Mouse (Mus musculus): ENCODE data around the gene 4930469K13Rik. TPM values are rescaled to one million over a fixed set of nuclear protein-coding genes. Genes with fewer than 3 reads are reported as not detected.

4930469K13Rik gene
- total and polyA plus RNA-seq, 2 experiments from 2014 or later, result 0.66 TPM; not detected in 1

DNA sequence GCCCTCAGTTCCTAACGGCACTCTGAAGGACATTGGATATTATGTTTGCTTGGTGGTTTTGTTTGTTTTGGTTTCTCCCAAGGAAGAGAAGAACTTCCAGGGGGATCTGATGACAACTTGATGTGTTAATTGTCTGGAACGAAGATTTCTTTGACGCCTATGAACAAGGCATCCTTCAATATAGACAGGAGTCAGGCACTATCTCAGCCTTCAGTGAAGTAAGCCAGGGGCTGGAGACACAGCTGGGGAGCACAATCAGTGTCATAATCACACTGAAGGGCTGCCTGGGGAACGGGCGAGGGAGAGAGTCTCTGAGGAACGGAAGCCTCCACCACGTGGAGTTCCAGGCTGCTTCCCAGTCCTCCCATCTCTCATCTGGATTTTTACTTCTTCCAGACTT is 26.5 kb upstream of the 4930469K13Rik start:
- Histone ChIP-seq H3K4me1 (ENCODE audit: insufficient read depth, low read length) (no peaks in the 10 kb centered on the region), H3K9me3 (ENCODE audit: low read length) (no peaks in the 10 kb centered on the region), H3K9ac (replicated peaks; ENCODE audit: low read length, poor library complexity, severe bottlenecking) (no peak overlapping the region), H3K4me2 (ENCODE audit: low read depth, low read length, poor library complexity, severe bottlenecking) (no peak overlapping the region), H3K4me3 (ENCODE audit: low read depth, low read length) (no peak overlapping the region), H3K36me3 (ENCODE audit: insufficient read depth, low read length) (no peaks in the 10 kb centered on the region), H3K27me3 (ENCODE audit: insufficient read depth, low read length) (no peaks in the 10 kb centered on the region), H3K27ac (ENCODE audit: low read depth, low read length) (no peak overlapping the region)
- ATAC-seq (ENCODE audit: low FRiP score) (no peak), DNase-seq (ENCODE audit: low spot score) (no peak)
- 69% methylated on average over 7 of the region's 7 CpGs for WGBS
- no peak for TF ChIP-seq CTCF (IDR thresholded peaks at IDR 0.05)

DNA sequence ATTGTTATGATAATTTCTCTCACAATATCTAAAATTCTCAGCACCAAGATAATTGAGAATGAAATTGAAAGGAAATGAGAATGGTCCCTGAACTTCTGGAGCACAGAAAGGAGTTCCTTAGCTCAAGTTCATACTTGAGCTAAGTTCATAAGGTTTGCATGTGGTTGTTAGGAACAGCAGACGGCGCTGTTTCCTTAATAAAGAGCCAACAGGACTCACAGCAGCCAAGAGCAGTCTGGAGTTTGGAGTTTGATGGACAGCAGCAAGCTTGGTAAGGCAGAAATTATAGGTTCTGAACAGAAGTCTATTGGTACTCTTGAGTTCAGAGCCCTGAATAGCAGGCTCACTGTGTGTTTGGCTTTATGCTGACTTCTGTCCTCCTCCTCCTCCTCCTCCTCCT is 24.8 kb upstream of the 4930469K13Rik start:
- no peaks in the 10 kb centered on the region for H3K9me3 ChIP-seq (ENCODE audit: low read length)
- ATAC-seq (ENCODE audit: low FRiP score), result no peak
- H3K4me1 ChIP-seq (ENCODE audit: insufficient read depth, low read length), result no peaks in the 10 kb centered on the region
- H3K4me2 ChIP-seq (ENCODE audit: low read depth, low read length, poor library complexity, severe bottlenecking), result no peak overlapping the region
- no peak overlapping the region for H3K27ac ChIP-seq (ENCODE audit: low read depth, low read length)
- peak; percentile 91 for TF ChIP-seq CTCF (IDR thresholded peaks at IDR 0.05)
- H3K9ac ChIP-seq (replicated peaks; ENCODE audit: low read length, poor library complexity, severe bottlenecking), result no peak overlapping the region
- WGBS, result 17% methylated on average over 2 of the region's 2 CpGs
- H3K4me3 ChIP-seq (ENCODE audit: low read depth, low read length), result no peak overlapping the region
- H3K36me3 ChIP-seq (ENCODE audit: insufficient read depth, low read length), result no peaks in the 10 kb centered on the region
- DNase-seq (ENCODE audit: low spot score), result peak; percentile 82
- H3K27me3 ChIP-seq (ENCODE audit: insufficient read depth, low read length), result no peaks in the 10 kb centered on the region

DNA sequence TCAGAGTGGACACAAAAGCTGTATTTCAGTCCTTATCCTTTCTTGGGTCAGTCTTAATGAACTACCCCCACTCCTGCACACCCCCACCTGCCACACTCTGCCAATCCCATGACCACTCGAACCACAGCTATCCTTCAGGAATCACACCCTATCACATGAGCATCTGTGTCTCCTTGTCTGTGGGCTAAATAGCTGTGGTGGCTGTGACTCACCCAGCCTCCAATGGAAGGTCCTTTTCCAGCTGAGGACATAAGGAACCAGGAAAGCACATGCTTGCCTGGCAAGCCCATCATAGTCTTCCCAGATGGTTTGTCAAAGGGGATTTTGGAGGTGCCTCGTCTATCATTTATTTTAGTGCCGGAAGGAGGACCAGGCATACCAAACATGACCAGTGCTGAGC is 20.0 kb upstream of the 4930469K13Rik start:
- H3K36me3 ChIP-seq (ENCODE audit: insufficient read depth, low read length), result no peaks in the 10 kb centered on the region
- TF ChIP-seq CTCF (IDR thresholded peaks at IDR 0.05), result no peak
- no peak overlapping the region for H3K4me2 ChIP-seq (ENCODE audit: low read depth, low read length, poor library complexity, severe bottlenecking)
- H3K4me3 ChIP-seq (ENCODE audit: low read depth, low read length), result no peak overlapping the region
- H3K9ac ChIP-seq (replicated peaks; ENCODE audit: low read length, poor library complexity, severe bottlenecking), result no peak overlapping the region
- H3K4me1 ChIP-seq (ENCODE audit: insufficient read depth, low read length), result no peaks in the 10 kb centered on the region
- ATAC-seq (ENCODE audit: low FRiP score), result no peak
- no peaks in the 10 kb centered on the region for H3K9me3 ChIP-seq (ENCODE audit: low read length)
- no peak for DNase-seq (ENCODE audit: low spot score)
- H3K27ac ChIP-seq (ENCODE audit: low read depth, low read length), result no peak overlapping the region
- 87% methylated on average over 3 of the region's 3 CpGs for WGBS
- no peaks in the 10 kb centered on the region for H3K27me3 ChIP-seq (ENCODE audit: insufficient read depth, low read length)

DNA sequence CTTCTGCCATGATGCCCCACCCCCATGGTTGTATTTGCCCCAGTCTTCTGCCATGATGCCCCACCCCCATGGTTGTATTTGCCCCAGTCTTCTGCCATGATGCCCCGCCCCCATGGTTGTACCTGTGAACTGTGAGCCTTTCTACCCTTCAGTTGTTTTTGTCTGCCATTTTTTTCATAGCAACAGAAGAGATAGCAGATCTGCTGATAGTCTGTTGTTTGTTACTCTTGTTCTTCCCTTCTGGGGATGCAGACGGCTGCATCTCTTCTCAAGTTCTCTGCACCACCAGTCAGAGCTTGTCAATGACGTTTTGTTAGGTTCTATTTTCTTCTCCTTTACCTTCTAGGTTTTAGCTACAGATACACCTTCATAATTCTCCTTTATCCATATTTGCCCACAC is 19.2 kb upstream of the 4930469K13Rik start:
- no peaks in the 10 kb centered on the region for H3K27me3 ChIP-seq (ENCODE audit: insufficient read depth, low read length)
- H3K9me3 ChIP-seq (ENCODE audit: low read length), result no peaks in the 10 kb centered on the region
- H3K27ac ChIP-seq (ENCODE audit: low read depth, low read length), result no peak overlapping the region
- H3K36me3 ChIP-seq (ENCODE audit: insufficient read depth, low read length), result no peaks in the 10 kb centered on the region
- H3K4me1 ChIP-seq (ENCODE audit: insufficient read depth, low read length), result peaks cover 2% of the 10 kb centered on the region; the same call in 1 of the 2 replicates
- no peak for TF ChIP-seq CTCF (IDR thresholded peaks at IDR 0.05)
- DNase-seq (ENCODE audit: low spot score) (no peak), ATAC-seq (ENCODE audit: low FRiP score) (no peak)
- H3K9ac ChIP-seq (replicated peaks; ENCODE audit: low read length, poor library complexity, severe bottlenecking), result no peak overlapping the region
- no peak overlapping the region for H3K4me3 ChIP-seq (ENCODE audit: low read depth, low read length)
- WGBS, result 89% methylated on average over 3 of the region's 3 CpGs
- H3K4me2 ChIP-seq (ENCODE audit: low read depth, low read length, poor library complexity, severe bottlenecking), result no peak overlapping the region

DNA sequence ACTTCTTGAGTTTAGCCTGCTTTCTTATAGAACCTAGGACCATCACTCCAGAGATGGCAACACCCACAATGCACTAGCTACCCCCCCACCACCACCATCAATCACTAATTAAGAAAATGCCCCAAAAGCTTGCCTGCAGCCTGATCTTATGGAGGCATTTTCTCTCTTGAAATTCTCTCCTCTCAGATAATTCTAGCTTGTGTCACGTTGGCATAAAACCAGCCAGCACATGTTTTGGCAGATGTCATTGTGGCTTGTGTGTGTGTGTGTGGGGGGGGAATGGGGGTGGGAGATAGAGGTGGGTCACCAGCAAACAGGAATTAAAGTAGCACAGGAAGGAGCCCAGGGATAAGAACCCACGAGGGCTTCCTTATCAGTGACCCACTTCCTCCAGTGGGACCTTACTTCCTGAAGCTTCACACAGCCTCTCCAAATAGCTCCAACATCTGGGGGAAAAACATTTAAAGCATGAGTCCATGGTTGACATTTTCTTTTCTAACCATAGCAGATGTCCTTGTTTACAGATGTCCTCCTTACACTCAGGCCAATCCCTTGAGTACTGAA is 18.3 kb upstream of the 4930469K13Rik start:
- H3K9me3 ChIP-seq (ENCODE audit: low read length), result no peaks in the 10 kb centered on the region
- H3K9ac ChIP-seq (replicated peaks; ENCODE audit: low read length, poor library complexity, severe bottlenecking), result no peak overlapping the region
- ATAC-seq (ENCODE audit: low FRiP score) (no peak), DNase-seq (ENCODE audit: low spot score) (no peak)
- WGBS, result 75% methylated on average over 2 of the region's 2 CpGs
- no peak for TF ChIP-seq CTCF (IDR thresholded peaks at IDR 0.05)
- H3K4me1 ChIP-seq (ENCODE audit: insufficient read depth, low read length), result peaks cover 2% of the 10 kb centered on the region; the same call in 1 of the 2 replicates
- H3K27ac ChIP-seq (ENCODE audit: low read depth, low read length), result no peak overlapping the region
- H3K27me3 ChIP-seq (ENCODE audit: insufficient read depth, low read length), result no peaks in the 10 kb centered on the region
- H3K36me3 ChIP-seq (ENCODE audit: insufficient read depth, low read length), result no peaks in the 10 kb centered on the region
- no peak overlapping the region for H3K4me3 ChIP-seq (ENCODE audit: low read depth, low read length)
- no peak overlapping the region for H3K4me2 ChIP-seq (ENCODE audit: low read depth, low read length, poor library complexity, severe bottlenecking)

DNA sequence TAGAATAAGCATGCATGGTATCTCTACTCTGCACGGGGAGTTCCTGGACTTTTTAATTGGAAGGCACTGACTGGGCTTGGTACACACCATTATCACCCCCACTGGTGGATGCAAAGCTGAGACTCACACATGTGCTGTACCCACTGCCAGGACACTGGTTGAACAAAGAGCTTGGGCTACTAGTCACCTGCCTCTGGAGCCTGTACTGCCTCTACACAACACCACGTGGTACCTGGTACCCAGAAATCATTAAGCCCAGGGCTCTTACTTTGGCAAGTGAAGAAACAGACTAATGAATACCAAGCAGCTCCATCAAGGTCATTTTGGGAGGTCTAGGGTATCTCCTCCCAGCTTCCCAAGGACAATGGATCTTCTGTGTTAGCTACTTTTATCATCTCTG is 15.4 kb upstream of the 4930469K13Rik start:
- no peak overlapping the region for H3K4me3 ChIP-seq (ENCODE audit: low read depth, low read length)
- H3K4me2 ChIP-seq (ENCODE audit: low read depth, low read length, poor library complexity, severe bottlenecking), result no peak overlapping the region
- no peaks in the 10 kb centered on the region for H3K9me3 ChIP-seq (ENCODE audit: low read length)
- WGBS, result 58% methylated on average over 2 of the region's 2 CpGs
- no peaks in the 10 kb centered on the region for H3K27me3 ChIP-seq (ENCODE audit: insufficient read depth, low read length)
- no peak overlapping the region for H3K27ac ChIP-seq (ENCODE audit: low read depth, low read length)
- DNase-seq (ENCODE audit: low spot score) (no peak), ATAC-seq (ENCODE audit: low FRiP score) (no peak)
- H3K36me3 ChIP-seq (ENCODE audit: insufficient read depth, low read length), result no peaks in the 10 kb centered on the region
- no peak overlapping the region for H3K9ac ChIP-seq (replicated peaks; ENCODE audit: low read length, poor library complexity, severe bottlenecking)
- peaks cover 2% of the 10 kb centered on the region; the same call in 1 of the 2 replicates for H3K4me1 ChIP-seq (ENCODE audit: insufficient read depth, low read length)
- no peak for TF ChIP-seq CTCF (IDR thresholded peaks at IDR 0.05)
